Mouse (Mus musculus) hindbrain, embryonic 11.5 days (tissue): Measurements from ENCODE around the gene Kif19a. TPM values are rescaled to one million over a fixed set of nuclear protein-coding genes. Genes with fewer than 3 reads are reported as not detected.

Experiments
- ATAC-seq: fragments of 200-750 bp; cut with Nextera tagmentation; 2 replicates; pipeline ENCODE4 v1.8.0; 2017; ENCODE audit warnings: mild to moderate bottlenecking, moderate TSS enrichment, moderate library complexity; ENCODE audit not compliant: low FRiP score
- DNase-seq: peaks from one replicate; pipeline ENCODE4 v3.0.0-alpha.2; 2015; ENCODE audit warnings: low spot score
- H3K27ac ChIP-seq: fragments of 300-500 bp; sonication (generic); 2 replicates; pipeline ENCODE4 v1.5.1; 2014; ENCODE audit warnings: mild to moderate bottlenecking, low read depth, low read length
- H3K27me3 ChIP-seq: fragments of 300-500 bp; sonication (generic); 2 replicates; pipeline ENCODE4 v1.6.1; 2014; ENCODE audit warnings: mild to moderate bottlenecking, low read length, moderate library complexity, mixed read lengths; ENCODE audit not compliant: control insufficient read depth, insufficient read depth
- H3K36me3 ChIP-seq: fragments of 300-500 bp; sonication (generic); 2 replicates; pipeline ENCODE4 v1.6.1; 2014; ENCODE audit warnings: mild to moderate bottlenecking, low read length, moderate library complexity, mixed read lengths; ENCODE audit not compliant: control insufficient read depth, insufficient read depth
- H3K4me1 ChIP-seq: fragments of 300-500 bp; sonication (generic); replicated peaks from 2 replicates; pipeline ENCODE4 v1.6.1; 2014; ENCODE audit warnings: low read length, mixed read lengths; ENCODE audit not compliant: control insufficient read depth, insufficient read depth
- H3K4me2 ChIP-seq: fragments of 300-500 bp; sonication (generic); replicated peaks from 2 replicates; pipeline ENCODE4 v1.6.1; 2014; ENCODE audit warnings: mild to moderate bottlenecking, low read depth, low read length
- H3K4me3 ChIP-seq: fragments of 300-500 bp; sonication (generic); 2 replicates; pipeline ENCODE4 v1.5.1; 2014; ENCODE audit warnings: low read depth, low read length
- H3K9ac ChIP-seq: fragments of 300-500 bp; sonication (generic); 2 replicates; pipeline ENCODE4 v1.6.1; 2014; ENCODE audit warnings: low read depth, low read length
- H3K9me3 ChIP-seq: fragments of 300-500 bp; sonication (generic); 2 replicates; pipeline ENCODE4 v1.6.1; 2016; ENCODE audit warnings: low read length; ENCODE audit not compliant: control insufficient read depth
- WGBS: fragments of 180-500 bp; shearing (Covaris S2); extraction: QIAGEN DNeasy Blood & Tissue Kit; methylation state at CpG from one replicate; pipeline ENCODE4 v1.1.7; 2014; 5-methylcytosine and 5-hydroxymethylcytosine counted together
- polyA plus RNA-seq: library from polyadenylated mRNA; unstranded; fragments of >200 nt; fragmentation: Nextera tagmentation; extraction: Ambion mirVana; gene quantifications from 2 replicates; pipeline ENCODE4 v1.2.1, GENCODE M21; 2014

Gene Kif19a
- polyA plus RNA-seq, 1 experiment from 2014 or later: 1.9 TPM

DNA sequence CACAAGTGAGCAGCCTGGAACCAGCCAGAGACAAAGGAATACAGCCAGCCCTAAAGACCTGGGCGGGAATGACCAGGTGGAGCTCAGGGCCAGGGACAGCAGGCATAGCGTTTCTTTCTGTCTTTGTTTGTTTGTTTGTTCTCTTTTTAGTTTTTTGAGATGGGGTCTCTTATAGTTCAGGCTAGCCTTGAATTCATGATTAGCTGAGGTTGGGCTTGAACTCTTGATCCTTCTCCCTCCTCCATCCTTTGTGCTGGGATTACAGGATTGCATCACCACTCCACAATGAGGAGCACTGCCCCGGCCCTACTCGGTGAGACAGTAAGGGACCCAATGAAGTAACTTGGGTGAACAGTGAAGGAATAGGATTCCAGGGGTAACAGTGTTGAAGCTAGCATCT is 29.5 kb downstream of the Kif19a start:
- Histone ChIP-seq H3K27me3 (peaks cover 23% of the 10 kb centered on the region; the same call in 1 of the 2 replicates), H3K4me2 (peak overlapping the region; percentile 49), H3K36me3 (no peaks in the 10 kb centered on the region), H3K27ac (peak overlapping the region; percentile 99), H3K4me1 (peaks cover 16% of the 10 kb centered on the region), H3K9ac (peak overlapping the region; percentile 34), H3K4me3 (peak overlapping the region; percentile 14), H3K9me3 (no peaks in the 10 kb centered on the region)
- no peak for DNase-seq
- WGBS: 30% methylated on average over 4 of the region's 4 CpGs
- ATAC-seq: no peak

GRCm38 (mm10) chr11:114795231-114795746 is 30.1 kb downstream of the Kif19a start:
- Histone ChIP-seq H3K27me3 (peaks cover 18% of the 10 kb centered on the region; the same call in 1 of the 2 replicates), H3K9me3 (no peaks in the 10 kb centered on the region), H3K27ac (peak overlapping the region; percentile 99), H3K4me2 (peak overlapping the region; percentile 49), H3K4me1 (peaks cover 16% of the 10 kb centered on the region), H3K4me3 (peak overlapping the region; percentile 14), H3K9ac (peak overlapping the region; percentile 66), H3K36me3 (no peaks in the 10 kb centered on the region)
- ATAC-seq: peak; percentile 87
- peak; percentile 93 for DNase-seq
- WGBS: 0% methylated on average over 7 of the region's 7 CpGs

DNA sequence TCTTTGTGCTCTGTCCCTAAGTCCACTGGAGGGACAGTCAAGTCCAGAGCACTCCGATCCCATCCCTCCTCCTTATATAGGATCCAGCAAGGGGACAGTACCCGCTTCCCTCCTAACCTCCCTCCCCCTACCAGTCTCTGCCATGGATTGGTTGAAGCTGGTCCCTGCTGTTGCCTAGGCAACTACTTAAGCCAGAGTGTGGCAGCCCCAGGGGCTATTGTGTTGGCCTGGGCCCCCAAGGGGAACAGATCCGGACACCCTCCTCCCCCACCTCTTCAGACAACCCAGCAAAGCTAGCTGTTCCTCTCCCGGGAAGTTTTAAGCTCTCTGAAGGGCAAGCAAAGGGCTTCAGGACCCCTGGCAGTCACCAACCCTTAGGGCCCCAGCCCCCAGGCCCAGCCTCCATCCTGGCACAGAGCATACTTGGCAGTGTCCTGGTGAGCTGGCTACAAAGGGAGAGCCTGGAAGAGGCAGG is 30.7 kb downstream of the Kif19a start, which contains the start of gene Btbd17:
Gene Btbd17, minus strand, starts transcription at position 98 of the 475 bp plus-strand sequence.
- H3K4me1 ChIP-seq: peaks cover 16% of the 10 kb centered on the region
- H3K9me3 ChIP-seq: no peaks in the 10 kb centered on the region
- no peaks in the 10 kb centered on the region for H3K36me3 ChIP-seq
- H3K4me2 ChIP-seq: peak within 1 kb of the TSS; percentile 49
- H3K4me3 ChIP-seq: peak within 1 kb of the TSS; percentile 14
- peak within 1 kb of the TSS; percentile 99 for H3K27ac ChIP-seq
- peaks cover 14% of the 10 kb centered on the region; the same call in 1 of the 2 replicates for H3K27me3 ChIP-seq
- H3K9ac ChIP-seq: peak within 1 kb of the TSS; percentile 66
- ATAC-seq (peak; percentile 91), DNase-seq (peak; percentile 84)
- WGBS: 1% methylated on average over 4 of the region's 4 CpGs

- H3K4me1 ChIP-seq: peaks cover 11% of the 10 kb centered on the region
- DNase-seq: no peak
- H3K9ac ChIP-seq: no peak overlapping the region
- WGBS: 88% methylated on average over 7 of the region's 7 CpGs
- H3K4me3 ChIP-seq: no peak overlapping the region
- no peak for ATAC-seq
- no peaks in the 10 kb centered on the region for H3K9me3 ChIP-seq
- no peak overlapping the region for H3K4me2 ChIP-seq
- no peaks in the 10 kb centered on the region for H3K36me3 ChIP-seq
- H3K27me3 ChIP-seq: peaks cover 4% of the 10 kb centered on the region; the same call in 1 of the 2 replicates
- peak overlapping the region; percentile 99 for H3K27ac ChIP-seq
Measured at GRCm38 (mm10) chr11:114797176-114797575, 32.0 kb downstream of the Kif19a start.

GRCm38 (mm10) chr11:114797981-114798380 is 32.8 kb downstream of the Kif19a start:
- H3K9me3 ChIP-seq: no peaks in the 10 kb centered on the region
- H3K36me3 ChIP-seq: no peaks in the 10 kb centered on the region
- ATAC-seq (no peak), DNase-seq (no peak)
- no peaks in the 10 kb centered on the region for H3K27me3 ChIP-seq
- H3K27ac ChIP-seq: no peak overlapping the region
- no peak overlapping the region for H3K4me2 ChIP-seq
- H3K4me1 ChIP-seq: peaks cover 11% of the 10 kb centered on the region
- whole genome bisulfite sequencing: 81% methylated on average over 3 of the region's 3 CpGs
- no peak overlapping the region for H3K4me3 ChIP-seq
- H3K9ac ChIP-seq: no peak overlapping the region

- no peak within 1 kb of the TSS for H3K27ac ChIP-seq
- peaks cover 14% of the 10 kb centered on the region for H3K4me1 ChIP-seq
- H3K4me2 ChIP-seq: no peak within 1 kb of the TSS
- H3K4me3 ChIP-seq: no peak within 1 kb of the TSS
- no peak for DNase-seq
- H3K9ac ChIP-seq: no peak within 1 kb of the TSS
- ATAC-seq: no peak
- H3K27me3 ChIP-seq: no peaks in the 10 kb centered on the region
- 94% methylated on average over 3 of the region's 3 CpGs for WGBS
- no peaks in the 10 kb centered on the region for H3K9me3 ChIP-seq
- H3K36me3 ChIP-seq: no peaks in the 10 kb centered on the region
Measured at GRCm38 (mm10) chr11:114798624-114799023, 33.4 kb downstream of the Kif19a start, which contains the start of gene Gpr142. Gene Gpr142 (plus strand): TSS chr11:114798924.

- H3K4me2 ChIP-seq: no peak overlapping the region
- 93% methylated on average over 1 of the region's 1 CpGs for WGBS
- DNase-seq: no peak
- no peaks in the 10 kb centered on the region for H3K9me3 ChIP-seq
- no peak overlapping the region for H3K9ac ChIP-seq
- no peak overlapping the region for H3K4me3 ChIP-seq
- no peaks in the 10 kb centered on the region for H3K36me3 ChIP-seq
- no peak overlapping the region for H3K27ac ChIP-seq
- H3K27me3 ChIP-seq: no peaks in the 10 kb centered on the region
- peaks cover 18% of the 10 kb centered on the region for H3K4me1 ChIP-seq
- no peak for ATAC-seq
Measured at GRCm38 (mm10) chr11:114801906-114802305, 36.7 kb downstream of the Kif19a start.

- 0 out of 2 replicates have a peak overlapping the region, but pooled peaks have one; percentile 7 for H3K9ac ChIP-seq
- H3K4me1 ChIP-seq: peaks cover 24% of the 10 kb centered on the region
- H3K27me3 ChIP-seq: no peaks in the 10 kb centered on the region
- H3K4me3 ChIP-seq: no peak overlapping the region
- no peak overlapping the region for H3K27ac ChIP-seq
- ATAC-seq: no peak
- no peak for DNase-seq
- H3K36me3 ChIP-seq: no peaks in the 10 kb centered on the region
- WGBS: 57% methylated on average over 15 of the region's 15 CpGs
- no peaks in the 10 kb centered on the region for H3K9me3 ChIP-seq
- no peak overlapping the region for H3K4me2 ChIP-seq
Measured at GRCm38 (mm10) chr11:114802540-114803267, 37.5 kb downstream of the Kif19a start.
